Mouse (Mus musculus) liver, postnatal 0 days (tissue): ENCODE measurements around the gene Mypop. TPM values are rescaled to one million over a fixed set of nuclear protein-coding genes. Genes with fewer than 3 reads are reported as not detected.
A peak's percentile ranks its signal among the peaks of the same experiment; 100 is the strongest.

Source experiments
- ATAC-seq: fragments of 200-750 bp; cut with Nextera tagmentation; 2 replicates; pipeline ENCODE4 v1.8.0; 2017; ENCODE audit warnings: mild to moderate bottlenecking, moderate library complexity
- DNase-seq: peaks from one replicate; pipeline ENCODE4 v3.0.0-alpha.2; 2016
- H3K27ac ChIP-seq: fragments of 300-500 bp; sonication (generic); 2 replicates; pipeline ENCODE4 v1.5.1; 2014; ENCODE audit warnings: antibody characterized with exemption, moderate library complexity, mild to moderate bottlenecking, low read depth
- H3K27me3 ChIP-seq: fragments of 300-500 bp; sonication (generic); 2 replicates; pipeline ENCODE4 v1.6.1; 2014; ENCODE audit warnings: low read length, control low read depth, mixed read lengths; ENCODE audit not compliant: insufficient read depth
- H3K36me3 ChIP-seq: fragments of 300-500 bp; sonication (generic); replicated peaks from 2 replicates; pipeline ENCODE4 v1.6.1; 2014; ENCODE audit warnings: mild to moderate bottlenecking, control low read depth, low read length, moderate library complexity, mixed read lengths; ENCODE audit not compliant: insufficient read depth
- H3K4me1 ChIP-seq: fragments of 300-500 bp; sonication (generic); 2 replicates; pipeline ENCODE4 v1.6.1; 2014; ENCODE audit warnings: antibody characterized with exemption, mild to moderate bottlenecking, control low read depth; ENCODE audit not compliant: insufficient read depth
- H3K4me2 ChIP-seq: fragments of 300-500 bp; sonication (generic); 2 replicates; pipeline ENCODE4 v1.6.1; 2014; ENCODE audit warnings: low read depth, mild to moderate bottlenecking, low read length, moderate library complexity, mixed read lengths
- H3K4me3 ChIP-seq: fragments of 300-500 bp; sonication (generic); 2 replicates; pipeline ENCODE4 v1.5.1; 2014; ENCODE audit warnings: low read depth, low read length
- H3K9ac ChIP-seq: fragments of 300-500 bp; sonication (generic); replicated peaks from 2 replicates; pipeline ENCODE4 v1.6.1; 2014; ENCODE audit warnings: mild to moderate bottlenecking, moderate library complexity
- H3K9me3 ChIP-seq: fragments of 300-500 bp; sonication (generic); 2 replicates; pipeline ENCODE4 v1.6.1; 2016; ENCODE audit warnings: mild to moderate bottlenecking, control low read depth, low read length, mixed read lengths
- CTCF ChIP-seq: sonication (generic); IDR thresholded peaks from 2 replicates; pipeline ENCODE4 v1.5.1; 2016; ENCODE audit warnings: antibody characterized with exemption, low read depth
- EP300 ChIP-seq: IDR thresholded peaks from 2 replicates; pipeline ENCODE4 v1.6.1; 2016; ENCODE audit warnings: antibody characterized with exemption, low read depth, mild to moderate bottlenecking
- WGBS: fragments of 180-500 bp; shearing (Covaris S2); extraction: QIAGEN DNeasy Blood & Tissue Kit; methylation state at CpG from one replicate; pipeline ENCODE4 v1.1.7; 2014; ENCODE audit not compliant: insufficient replicate concordance; 5-methylcytosine and 5-hydroxymethylcytosine counted together
- polyA plus RNA-seq: library from polyadenylated mRNA; unstranded; fragments of >200 nt; fragmentation: Nextera tagmentation; extraction: Ambion mirVana; gene quantifications from 2 replicates; pipeline ENCODE4 v1.2.1, GENCODE M21; 2015

Gene Mypop
- 0.39 and 0.55 TPM in 2 replicates for polyA plus RNA-seq

DNA sequence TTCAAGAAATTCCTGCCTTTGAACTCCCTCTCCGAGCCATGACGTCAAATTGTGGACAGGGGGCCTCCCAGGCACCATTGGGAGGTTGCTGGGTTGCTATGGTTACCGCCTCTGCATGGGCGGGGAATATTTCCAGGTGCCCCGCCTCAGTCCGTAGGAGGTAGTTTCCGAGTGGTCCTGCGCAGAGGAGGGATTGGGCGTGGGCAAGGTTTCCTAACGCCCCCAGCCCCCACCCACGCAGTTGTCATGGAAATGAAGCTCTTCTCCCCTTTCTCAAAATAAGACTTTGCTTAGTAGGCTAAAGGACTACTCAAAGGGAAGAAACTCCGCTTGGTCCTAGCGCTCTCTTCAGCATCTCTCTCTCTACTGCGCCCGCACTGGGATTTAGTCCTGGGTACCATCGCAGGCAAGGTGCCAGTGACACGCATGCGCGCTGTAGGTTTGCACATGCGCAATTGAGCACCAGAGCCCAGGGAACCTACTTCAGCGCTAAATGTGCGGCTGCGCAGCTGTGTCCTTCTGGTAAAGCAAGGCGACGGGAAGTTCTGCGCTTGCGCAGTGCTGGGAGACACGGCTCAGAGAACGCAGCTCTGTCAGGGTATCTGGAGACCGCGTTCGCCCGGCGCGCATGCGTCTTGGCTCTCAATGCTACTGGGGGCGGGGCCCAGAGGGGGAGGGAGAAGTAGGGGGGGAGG, at the start of gene Mypop:
Mypop (plus strand) TSS at position 645 of the 695 bp plus-strand sequence.
- H3K27me3 ChIP-seq = peaks cover 54% of the 10 kb centered on the region
- no peaks in the 10 kb centered on the region for H3K9me3 ChIP-seq
- H3K27ac ChIP-seq = no peak within 1 kb of the TSS
- H3K36me3 ChIP-seq = peaks cover 8% of the 10 kb centered on the region; the same call in 1 of the 2 replicates
- H3K4me2 ChIP-seq = peak within 1 kb of the TSS; percentile 78
- DNase-seq = peak; percentile 96
- H3K4me1 ChIP-seq = peaks cover 16% of the 10 kb centered on the region
- H3K4me3 ChIP-seq = peak within 1 kb of the TSS; percentile 45
- TF ChIP-seq CTCF (no peak), EP300 (no peak)
- WGBS = 0% methylated on average over 36 of the region's 37 CpGs
- H3K9ac ChIP-seq = 0 out of 2 replicates have a peak within 1 kb of the TSS, but pooled peaks have one; percentile 11
- ATAC-seq = peak; percentile 95

DNA sequence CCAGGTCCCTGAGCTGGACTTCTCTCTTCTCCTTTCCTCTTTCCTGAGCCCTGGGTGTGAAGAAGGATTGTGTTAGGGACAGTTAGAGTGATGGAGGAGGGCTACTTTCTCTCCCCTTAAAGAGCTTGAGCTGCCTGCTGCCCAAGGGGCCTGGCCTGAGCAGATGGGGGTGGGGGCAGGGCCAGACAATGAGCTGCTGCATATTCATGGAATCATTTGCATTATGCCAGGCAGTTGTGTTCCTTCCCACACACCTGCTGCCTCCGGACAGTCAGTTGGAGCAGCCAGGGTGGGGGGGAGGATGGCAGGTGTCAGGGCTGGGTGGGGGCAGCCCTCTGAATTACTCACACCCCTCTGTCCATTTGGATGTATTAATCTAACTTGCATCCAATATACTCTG, 48.7 kb upstream of the Mypop start:
- Histone ChIP-seq H3K4me3 (no peak overlapping the region), H3K27ac (no peak overlapping the region), H3K9ac (no peak overlapping the region), H3K9me3 (no peaks in the 10 kb centered on the region), H3K4me1 (no peaks in the 10 kb centered on the region), H3K36me3 (no peaks in the 10 kb centered on the region), H3K4me2 (no peak overlapping the region), H3K27me3 (no peaks in the 10 kb centered on the region)
- WGBS = 59% methylated on average over 1 of the region's 1 CpGs
- ATAC-seq = no peak
- no peak for DNase-seq
- TF ChIP-seq EP300 (no peak), CTCF (no peak)

GRCm38 (mm10) chr7:18942815-18943214, 48.2 kb upstream of the Mypop start:
- 72% methylated on average over 9 of the region's 9 CpGs for WGBS
- H3K9me3 ChIP-seq = no peaks in the 10 kb centered on the region
- no peak overlapping the region for H3K9ac ChIP-seq
- H3K27ac ChIP-seq = no peak overlapping the region
- H3K36me3 ChIP-seq = no peaks in the 10 kb centered on the region
- ATAC-seq (no peak), DNase-seq (no peak)
- H3K4me3 ChIP-seq = no peak overlapping the region
- TF ChIP-seq CTCF = no peak
- no peak for TF ChIP-seq EP300
- H3K4me1 ChIP-seq = no peaks in the 10 kb centered on the region
- H3K27me3 ChIP-seq = no peaks in the 10 kb centered on the region
- no peak overlapping the region for H3K4me2 ChIP-seq

DNA sequence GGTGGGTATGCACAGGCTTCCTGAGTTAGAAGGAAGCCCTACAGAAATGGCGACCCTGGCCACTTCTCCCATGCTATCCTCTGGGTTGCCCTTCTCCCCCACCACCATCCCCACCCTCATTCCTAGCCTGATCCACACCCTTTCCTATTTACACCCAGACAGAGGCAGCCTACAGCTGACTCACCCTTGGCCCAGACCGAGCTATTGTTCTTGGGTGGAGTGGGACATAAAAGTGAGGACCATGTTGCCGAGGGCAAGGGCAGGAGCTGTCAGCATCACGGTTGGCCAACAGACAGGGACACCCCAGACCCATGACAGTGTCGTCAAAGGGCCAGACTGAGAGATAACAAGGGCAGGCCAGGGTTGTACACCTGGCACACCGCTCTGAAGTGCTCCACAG, 42.9 kb upstream of the Mypop start:
- ATAC-seq = no peak
- TF ChIP-seq CTCF (no peak), EP300 (no peak)
- H3K4me3 ChIP-seq = no peak overlapping the region
- no peak overlapping the region for H3K4me2 ChIP-seq
- H3K9me3 ChIP-seq = no peaks in the 10 kb centered on the region
- no peak for DNase-seq
- no peak overlapping the region for H3K9ac ChIP-seq
- 43% methylated on average over 6 of the region's 6 CpGs for WGBS
- 0 out of 2 replicates have a peak, but pooled peaks cover 11% of the 10 kb centered on the region for H3K27me3 ChIP-seq
- H3K4me1 ChIP-seq = no peaks in the 10 kb centered on the region
- no peaks in the 10 kb centered on the region for H3K36me3 ChIP-seq
- H3K27ac ChIP-seq = no peak overlapping the region

- Histone ChIP-seq H3K4me1 (no peaks in the 10 kb centered on the region), H3K9me3 (no peaks in the 10 kb centered on the region), H3K36me3 (no peaks in the 10 kb centered on the region), H3K9ac (no peak overlapping the region), H3K4me3 (no peak overlapping the region), H3K4me2 (no peak overlapping the region), H3K27ac (no peak overlapping the region), H3K27me3 (0 out of 2 replicates have a peak, but pooled peaks cover 11% of the 10 kb centered on the region)
- WGBS = 41% methylated on average over 12 of the region's 12 CpGs
- no peak for ATAC-seq
- TF ChIP-seq EP300 = no peak
- no peak for TF ChIP-seq CTCF
- no peak for DNase-seq
These were observed 41.1 kb upstream of the Mypop start for GRCm38 (mm10) chr7:18949781-18950522.

GRCm38 (mm10) chr7:18950523-18951315, 40.3 kb upstream of the Mypop start:
- no peaks in the 10 kb centered on the region for H3K9me3 ChIP-seq
- no peaks in the 10 kb centered on the region for H3K36me3 ChIP-seq
- DNase-seq = no peak
- H3K9ac ChIP-seq = no peak overlapping the region
- H3K4me3 ChIP-seq = no peak overlapping the region
- H3K4me1 ChIP-seq = no peaks in the 10 kb centered on the region
- H3K4me2 ChIP-seq = no peak overlapping the region
- 0 out of 2 replicates have a peak, but pooled peaks cover 11% of the 10 kb centered on the region for H3K27me3 ChIP-seq
- H3K27ac ChIP-seq = no peak overlapping the region
- no peak for TF ChIP-seq CTCF
- no peak for TF ChIP-seq EP300
- no peak for ATAC-seq
- 17% methylated on average over 18 of the region's 18 CpGs for WGBS
